Mouse (Mus musculus) liver, embryonic 13.5 days (tissue): Measurements from ENCODE around the gene Ksr1. TPM values are rescaled to one million over a fixed set of nuclear protein-coding genes. Genes with fewer than 3 reads are reported as not detected.
A peak's percentile ranks its signal among the peaks of the same experiment; 100 is the strongest.

ENCODE experiments used
- ATAC-seq: fragments of 200-750 bp; cut with Nextera tagmentation; 2 replicates; pipeline ENCODE4 v1.8.0; 2017; ENCODE audit warnings: low read depth, mild to moderate bottlenecking, moderate number of reproducible peaks, moderate library complexity
- DNase-seq: peaks from one replicate; pipeline ENCODE4 v3.0.0; 2022
- H3K27ac ChIP-seq: fragments of 300-500 bp; sonication (generic); 2 replicates; pipeline ENCODE4 v1.5.1; 2015; ENCODE audit warnings: moderate library complexity, mild to moderate bottlenecking, inconsistent platforms
- H3K27me3 ChIP-seq: fragments of 300-500 bp; sonication (generic); 2 replicates; pipeline ENCODE4 v1.6.1; 2015; ENCODE audit warnings: mild to moderate bottlenecking, inconsistent platforms
- H3K36me3 ChIP-seq: fragments of 300-500 bp; sonication (generic); 2 replicates; pipeline ENCODE4 v1.6.1; 2015; ENCODE audit warnings: mild to moderate bottlenecking, inconsistent platforms
- H3K4me1 ChIP-seq: fragments of 300-500 bp; sonication (generic); replicated peaks from 2 replicates; pipeline ENCODE4 v1.6.1; 2015; ENCODE audit warnings: inconsistent platforms
- H3K4me2 ChIP-seq: fragments of 300-500 bp; sonication (generic); 2 replicates; pipeline ENCODE4 v1.6.1; 2015; ENCODE audit warnings: inconsistent platforms, mild to moderate bottlenecking, moderate library complexity
- H3K4me3 ChIP-seq: fragments of 300-500 bp; sonication (generic); replicated peaks from 2 replicates; pipeline ENCODE4 v1.5.1; 2015; ENCODE audit warnings: mild to moderate bottlenecking, inconsistent platforms
- H3K9ac ChIP-seq: fragments of 300-500 bp; sonication (generic); 2 replicates; pipeline ENCODE4 v1.6.1; 2015; ENCODE audit warnings: mild to moderate bottlenecking, inconsistent platforms
- H3K9me3 ChIP-seq: fragments of 300-500 bp; sonication (generic); replicated peaks from 2 replicates; pipeline ENCODE4 v1.6.1; 2016; ENCODE audit warnings: inconsistent platforms
- WGBS: fragments of 180-500 bp; shearing (Covaris S2); methylation state at CpG from one replicate; pipeline ENCODE4 v1.1.7; 2015; ENCODE audit not compliant: insufficient replicate concordance; 5-methylcytosine and 5-hydroxymethylcytosine counted together
- polyA plus RNA-seq: library from polyadenylated mRNA; unstranded; fragments of >200 nt; fragmentation: Nextera tagmentation; extraction: Ambion mirVana; gene quantifications from 2 replicates; pipeline ENCODE4 v1.2.1, GENCODE M21; 2015

The Ksr1 gene
- polyA plus RNA-seq, 1 experiment from 2014 or later: 1.8 TPM

- Histone ChIP-seq H3K4me1 (no peaks in the 10 kb centered on the region), H3K4me3 (no peak overlapping the region), H3K9me3 (no peaks in the 10 kb centered on the region), H3K27ac (no peak overlapping the region), H3K36me3 (no peaks in the 10 kb centered on the region), H3K9ac (no peak overlapping the region), H3K27me3 (no peaks in the 10 kb centered on the region), H3K4me2 (no peak overlapping the region)
- WGBS: 69% methylated on average over 6 of the region's 6 CpGs
- DNase-seq (no peak), ATAC-seq (no peak)
These were observed 41.7 kb downstream of the Ksr1 start for GRCm38 (mm10) chr11:79104538-79104937.

DNA sequence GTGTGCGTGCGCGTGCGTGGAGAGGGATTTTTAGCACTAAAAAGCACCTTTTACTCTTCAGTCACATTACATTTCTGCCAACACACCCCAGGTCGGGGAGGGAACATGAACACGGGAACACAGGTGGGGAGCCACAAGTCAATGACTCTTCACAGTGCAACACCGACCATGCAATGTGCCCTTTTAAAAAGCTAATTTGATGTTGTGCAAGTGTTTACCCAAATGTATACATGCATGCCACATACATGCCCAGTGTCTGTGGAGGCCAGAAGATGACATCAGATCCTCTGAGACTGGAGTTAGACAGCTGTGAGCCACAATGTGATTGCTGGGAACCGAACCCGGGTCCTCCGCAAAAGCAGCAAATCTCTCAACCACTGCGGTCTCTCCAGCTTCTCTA, 42.1 kb downstream of the Ksr1 start:
- no peak for ATAC-seq
- DNase-seq: no peak
- Histone ChIP-seq H3K27ac (no peak overlapping the region), H3K27me3 (no peaks in the 10 kb centered on the region), H3K4me3 (no peak overlapping the region), H3K9ac (no peak overlapping the region), H3K36me3 (no peaks in the 10 kb centered on the region), H3K9me3 (no peaks in the 10 kb centered on the region), H3K4me1 (peaks cover 3% of the 10 kb centered on the region), H3K4me2 (no peak overlapping the region)
- 83% methylated on average over 11 of the region's 11 CpGs for WGBS

GRCm38 (mm10) chr11:79103461-79103869, 42.7 kb downstream of the Ksr1 start:
- H3K4me1 ChIP-seq: peaks cover 9% of the 10 kb centered on the region
- DNase-seq: no peak

DNA sequence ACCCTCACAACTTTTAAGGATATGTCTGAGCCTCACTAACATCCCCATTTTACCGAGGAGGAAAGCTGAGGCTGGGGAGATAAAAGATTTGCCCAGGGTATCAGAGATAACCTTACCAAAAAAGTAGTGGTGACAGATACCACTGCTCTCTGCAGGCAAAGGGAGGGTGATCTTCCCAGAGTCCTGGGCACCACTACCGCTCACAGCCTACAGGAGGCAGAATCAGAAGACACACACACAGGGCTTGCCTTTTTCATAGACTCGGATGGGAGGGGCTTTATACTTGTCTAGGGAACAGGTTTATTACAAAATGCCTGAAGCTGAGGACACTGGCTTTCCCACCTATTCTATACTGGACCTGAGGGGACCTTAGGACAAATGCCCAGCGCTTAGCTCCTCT, 43.9 kb downstream of the Ksr1 start:
- DNase-seq: no peak
- peaks cover 10% of the 10 kb centered on the region for H3K4me1 ChIP-seq
- 49% methylated on average over 4 of the region's 4 CpGs for WGBS
- no peaks in the 10 kb centered on the region for H3K9me3 ChIP-seq
- no peaks in the 10 kb centered on the region for H3K36me3 ChIP-seq
- H3K27ac ChIP-seq: no peak overlapping the region
- no peak overlapping the region for H3K4me2 ChIP-seq
- H3K9ac ChIP-seq: no peak overlapping the region
- H3K27me3 ChIP-seq: no peaks in the 10 kb centered on the region
- H3K4me3 ChIP-seq: no peak overlapping the region
- no peak for ATAC-seq

More at GRCm38 (mm10) chr11:79103461-79103869, 42.7 kb downstream of the Ksr1 start:
- no peak overlapping the region for H3K4me2 ChIP-seq
- no peaks in the 10 kb centered on the region for H3K27me3 ChIP-seq
- ATAC-seq: no peak
- H3K9me3 ChIP-seq: no peaks in the 10 kb centered on the region
- no peak overlapping the region for H3K9ac ChIP-seq
- no peaks in the 10 kb centered on the region for H3K36me3 ChIP-seq
- no peak overlapping the region for H3K27ac ChIP-seq
- WGBS: 67% methylated on average over 5 of the region's 5 CpGs
- no peak overlapping the region for H3K4me3 ChIP-seq

DNA sequence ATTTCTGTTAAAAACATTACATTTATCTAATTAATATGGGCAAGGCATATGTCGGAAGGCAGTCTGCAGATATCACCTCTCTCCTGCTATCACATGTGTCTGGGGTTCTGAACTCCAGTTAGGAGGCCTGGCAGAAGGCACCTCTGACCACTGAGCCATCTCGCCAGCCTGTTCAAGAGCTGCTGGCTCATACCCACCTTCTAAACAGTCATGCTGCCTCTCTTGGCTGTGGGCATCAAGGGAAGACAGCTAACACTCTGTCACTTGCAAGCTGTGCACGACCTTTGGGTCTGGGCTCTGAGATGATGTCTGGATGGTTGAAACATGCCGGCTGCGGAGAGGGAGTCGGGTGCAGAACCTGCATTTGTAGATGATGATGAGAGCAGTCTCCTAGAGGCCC, 44.6 kb downstream of the Ksr1 start:
- Histone ChIP-seq H3K9ac (no peak overlapping the region), H3K36me3 (no peaks in the 10 kb centered on the region), H3K27me3 (no peaks in the 10 kb centered on the region), H3K4me3 (no peak overlapping the region), H3K4me1 (peaks cover 10% of the 10 kb centered on the region), H3K4me2 (no peak overlapping the region), H3K27ac (no peak overlapping the region), H3K9me3 (no peaks in the 10 kb centered on the region)
- DNase-seq: no peak
- ATAC-seq: no peak
- WGBS: 75% methylated on average over 6 of the region's 6 CpGs

DNA sequence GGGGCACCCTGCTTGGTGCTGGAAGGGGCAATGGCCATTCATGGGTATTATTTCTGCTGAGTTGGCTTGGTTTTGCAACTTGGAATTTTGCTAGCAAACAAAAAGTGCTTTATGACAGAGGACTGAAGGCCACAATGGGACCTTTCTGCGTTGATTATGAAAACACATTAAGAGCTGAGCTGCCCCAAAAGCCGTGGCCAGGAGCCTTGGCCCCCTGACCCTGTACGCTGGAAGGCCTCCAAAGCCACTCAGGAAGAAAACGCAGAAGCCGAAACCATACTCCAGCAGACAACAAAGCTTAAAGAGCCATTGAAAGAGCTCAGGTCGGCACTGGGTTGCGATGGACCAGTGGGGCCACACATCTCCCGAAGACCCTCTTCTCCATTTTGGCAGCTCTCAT, 47.2 kb downstream of the Ksr1 start:
- 68% methylated on average over 8 of the region's 8 CpGs for WGBS
- H3K4me2 ChIP-seq: no peak overlapping the region
- no peaks in the 10 kb centered on the region for H3K36me3 ChIP-seq
- H3K4me1 ChIP-seq: peaks cover 18% of the 10 kb centered on the region
- H3K27ac ChIP-seq: no peak overlapping the region
- H3K27me3 ChIP-seq: no peaks in the 10 kb centered on the region
- H3K4me3 ChIP-seq: no peak overlapping the region
- DNase-seq (no peak), ATAC-seq (no peak)
- no peak overlapping the region for H3K9ac ChIP-seq
- no peaks in the 10 kb centered on the region for H3K9me3 ChIP-seq

DNA sequence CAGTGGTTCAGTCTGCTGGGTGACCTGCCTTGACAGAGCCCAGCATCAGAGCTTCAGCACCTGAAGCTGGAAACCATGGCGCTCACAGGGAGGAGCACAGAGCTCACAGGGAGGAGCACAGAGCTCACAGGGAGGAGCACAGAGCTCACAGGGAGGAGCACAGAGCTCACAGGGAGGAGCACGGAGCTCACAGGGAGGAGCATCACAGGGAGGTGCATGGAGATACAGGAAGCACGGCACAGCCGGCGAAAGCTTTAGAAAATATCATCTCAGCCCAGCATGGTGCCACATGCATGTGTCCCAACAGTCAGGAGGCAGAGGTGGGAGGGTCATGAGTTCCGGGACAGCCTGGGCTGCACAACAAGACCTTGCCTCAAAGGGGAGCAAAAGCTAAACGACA, 48.5 kb downstream of the Ksr1 start:
- 77% methylated on average over 7 of the region's 7 CpGs for WGBS
- ATAC-seq: no peak
- Histone ChIP-seq H3K4me2 (no peak overlapping the region), H3K9me3 (no peaks in the 10 kb centered on the region), H3K9ac (no peak overlapping the region), H3K27me3 (no peaks in the 10 kb centered on the region; the same call in 1 of the 2 replicates), H3K36me3 (no peaks in the 10 kb centered on the region), H3K4me3 (no peak overlapping the region), H3K27ac (no peak overlapping the region), H3K4me1 (peaks cover 30% of the 10 kb centered on the region)
- no peak for DNase-seq

DNA sequence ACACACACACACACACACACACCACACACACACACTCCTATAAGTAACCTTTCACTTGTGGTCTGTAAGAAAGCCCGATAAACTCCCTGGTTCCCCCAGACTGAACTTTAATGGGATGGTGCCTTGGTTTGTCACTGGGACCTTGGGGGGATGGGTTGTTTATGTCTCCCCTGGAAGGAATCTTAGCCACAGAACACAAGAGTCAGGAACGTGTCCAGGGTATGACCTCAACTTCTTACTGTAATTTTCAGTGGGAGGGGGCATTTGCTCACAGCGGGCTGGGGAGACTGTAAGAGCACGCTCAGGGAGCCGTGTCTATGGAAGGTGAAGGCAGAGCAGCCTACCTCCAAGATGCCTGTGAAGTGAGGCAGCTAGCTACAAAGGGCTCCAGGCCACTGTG, 49.5 kb downstream of the Ksr1 start:
- DNase-seq (no peak), ATAC-seq (no peak)
- Histone ChIP-seq H3K4me3 (no peak overlapping the region), H3K36me3 (no peaks in the 10 kb centered on the region), H3K4me2 (no peak overlapping the region), H3K9me3 (no peaks in the 10 kb centered on the region), H3K27me3 (no peaks in the 10 kb centered on the region; the same call in 1 of the 2 replicates), H3K27ac (no peak overlapping the region; the same call in 1 of the 2 replicates), H3K4me1 (peaks cover 31% of the 10 kb centered on the region), H3K9ac (no peak overlapping the region)
- WGBS: 66% methylated on average over 5 of the region's 5 CpGs

DNA sequence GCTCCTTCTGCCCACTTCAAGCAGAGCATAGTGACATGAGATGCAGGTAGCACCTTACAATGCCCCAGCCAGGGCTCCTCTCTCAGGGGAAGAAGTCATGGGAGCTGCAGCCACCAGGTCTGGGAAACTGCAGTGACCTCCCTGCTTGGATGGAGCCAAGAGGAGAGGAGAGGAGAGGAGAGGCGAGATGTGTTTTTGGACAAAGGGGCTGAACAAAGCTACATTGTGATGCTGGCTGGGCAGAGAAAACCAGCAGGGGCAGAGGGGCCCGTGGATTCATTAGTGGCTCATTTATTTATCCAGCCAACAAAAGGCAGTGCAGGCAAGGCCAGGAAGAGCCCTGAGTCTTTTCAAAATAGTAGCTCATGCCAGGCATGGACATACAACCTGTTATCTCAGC, 50.5 kb downstream of the Ksr1 start:
- Histone ChIP-seq H3K4me1 (peaks cover 31% of the 10 kb centered on the region), H3K27me3 (no peaks in the 10 kb centered on the region; the same call in 1 of the 2 replicates), H3K9me3 (no peaks in the 10 kb centered on the region), H3K27ac (peak overlapping the region; percentile 56; the same call in 1 of the 2 replicates), H3K4me2 (no peak overlapping the region), H3K36me3 (no peaks in the 10 kb centered on the region), H3K4me3 (no peak overlapping the region), H3K9ac (no peak overlapping the region)
- DNase-seq (no peak), ATAC-seq (no peak)
- WGBS: 58% methylated on average over 2 of the region's 2 CpGs

- H3K9me3 ChIP-seq: no peaks in the 10 kb centered on the region
- H3K4me3 ChIP-seq: no peak overlapping the region
- no peaks in the 10 kb centered on the region; the same call in 1 of the 2 replicates for H3K27me3 ChIP-seq
- peak overlapping the region; percentile 56; the same call in 1 of the 2 replicates for H3K27ac ChIP-seq
- H3K4me1 ChIP-seq: peaks cover 32% of the 10 kb centered on the region
- 45% methylated on average over 5 of the region's 5 CpGs for WGBS
- ATAC-seq (no peak), DNase-seq (no peak)
- no peak overlapping the region for H3K9ac ChIP-seq
- no peak overlapping the region for H3K4me2 ChIP-seq
- no peaks in the 10 kb centered on the region for H3K36me3 ChIP-seq
These were observed 51.5 kb downstream of the Ksr1 start for GRCm38 (mm10) chr11:79094727-79095126.

GRCm38 (mm10) chr11:79093986-79094695, 52.1 kb downstream of the Ksr1 start:
- Histone ChIP-seq H3K27ac (0 out of 2 replicates have a peak overlapping the region, but pooled peaks have one; percentile 9), H3K4me2 (no peak overlapping the region), H3K4me3 (no peak overlapping the region), H3K27me3 (no peaks in the 10 kb centered on the region; the same call in 1 of the 2 replicates), H3K4me1 (peaks cover 36% of the 10 kb centered on the region), H3K36me3 (no peaks in the 10 kb centered on the region), H3K9me3 (no peaks in the 10 kb centered on the region), H3K9ac (no peak overlapping the region)
- 70% methylated on average over 10 of the region's 10 CpGs for WGBS
- no peak for DNase-seq
- ATAC-seq: no peak

GRCm38 (mm10) chr11:79093386-79093906, 52.8 kb downstream of the Ksr1 start:
- Histone ChIP-seq H3K27ac (no peak overlapping the region), H3K9ac (no peak overlapping the region), H3K9me3 (no peaks in the 10 kb centered on the region), H3K4me2 (no peak overlapping the region), H3K36me3 (no peaks in the 10 kb centered on the region), H3K27me3 (no peaks in the 10 kb centered on the region; the same call in 1 of the 2 replicates), H3K4me3 (no peak overlapping the region), H3K4me1 (peaks cover 36% of the 10 kb centered on the region)
- DNase-seq: no peak
- ATAC-seq: no peak
- WGBS: 57% methylated on average over 15 of the region's 15 CpGs
